Mouse (Mus musculus) lung, embryonic 14.5 days (tissue): Measurements from ENCODE around the gene Lmod2. TPM values are rescaled to one million over a fixed set of nuclear protein-coding genes. Genes with fewer than 3 reads are reported as not detected.

ENCODE experiments used
- ATAC-seq: fragments of 200-750 bp; cut with Nextera tagmentation; 2 replicates; pipeline ENCODE4 v1.8.0; 2017; ENCODE audit warnings: mild to moderate bottlenecking, moderate TSS enrichment, moderate library complexity; ENCODE audit not compliant: insufficient read depth
- DNase-seq: peaks from one replicate; pipeline ENCODE4 v3.0.0-alpha.2; 2015
- H3K27ac ChIP-seq: fragments of 300-500 bp; sonication (generic); 2 replicates; pipeline ENCODE4 v1.5.1; 2014; ENCODE audit warnings: low read depth, mild to moderate bottlenecking, moderate library complexity
- H3K27me3 ChIP-seq: fragments of 300-500 bp; sonication (generic); 2 replicates; pipeline ENCODE4 v1.6.1; 2014; ENCODE audit warnings: low read length, control low read depth; ENCODE audit not compliant: insufficient read depth
- H3K36me3 ChIP-seq: fragments of 300-500 bp; sonication (generic); 2 replicates; pipeline ENCODE4 v1.6.1; 2014; ENCODE audit warnings: control low read depth; ENCODE audit not compliant: insufficient read depth
- H3K4me1 ChIP-seq: fragments of 300-500 bp; sonication (generic); 2 replicates; pipeline ENCODE4 v1.6.1; 2014; ENCODE audit warnings: antibody characterized with exemption, control low read depth; ENCODE audit not compliant: insufficient read depth
- H3K4me2 ChIP-seq: fragments of 300-500 bp; sonication (generic); 2 replicates; pipeline ENCODE4 v1.6.1; 2014; ENCODE audit warnings: mild to moderate bottlenecking
- H3K4me3 ChIP-seq: fragments of 300-500 bp; sonication (generic); 2 replicates; pipeline ENCODE4 v1.5.1; 2014; ENCODE audit warnings: low read depth, low read length
- H3K9ac ChIP-seq: fragments of 300-500 bp; sonication (generic); 2 replicates; pipeline ENCODE4 v1.6.1; 2014
- H3K9me3 ChIP-seq: fragments of 300-500 bp; sonication (generic); 2 replicates; pipeline ENCODE4 v1.6.1; 2016; ENCODE audit warnings: low read depth, low read length, control low read depth
- CTCF ChIP-seq: IDR thresholded peaks from 2 replicates; pipeline ENCODE4 v1.5.1; 2016; ENCODE audit warnings: antibody characterized with exemption, low read depth
- WGBS: fragments of 180-500 bp; shearing (Covaris S2); extraction: QIAGEN DNeasy Blood & Tissue Kit; methylation state at CpG from one replicate; pipeline ENCODE4 v1.1.7; 2014; 5-methylcytosine and 5-hydroxymethylcytosine counted together
- polyA plus RNA-seq: library from polyadenylated mRNA; unstranded; fragments of >200 nt; fragmentation: Nextera tagmentation; extraction: Ambion mirVana; gene quantifications from 2 replicates; pipeline ENCODE4 v1.2.1, GENCODE M21; 2014

The Lmod2 gene
- polyA plus RNA-seq, 1 experiment from 2014 or later = 0.09 TPM

DNA sequence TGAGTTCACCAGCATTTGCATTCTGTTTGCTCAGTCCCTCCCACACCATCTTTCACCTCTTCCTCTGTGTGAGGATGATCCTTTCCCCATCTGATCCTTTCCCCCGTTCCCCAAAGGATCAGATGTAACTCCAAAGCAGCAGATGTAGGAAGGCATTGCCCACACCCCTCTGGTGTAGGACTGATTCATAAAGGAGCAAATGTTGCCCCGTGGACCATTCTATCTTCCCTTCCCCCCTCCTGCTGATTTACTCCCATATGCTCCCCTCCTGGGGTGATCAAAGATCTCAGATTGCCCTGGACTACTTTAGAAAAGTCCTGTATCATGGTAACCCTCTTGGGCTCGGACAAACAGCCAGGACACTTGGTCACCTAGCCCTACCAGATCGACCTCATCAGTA lies 3.2 kb downstream of the Lmod2 start:
- Histone ChIP-seq H3K36me3 (no peaks in the 10 kb centered on the region), H3K9ac (no peak overlapping the region), H3K4me2 (no peak overlapping the region), H3K4me3 (no peak overlapping the region), H3K27ac (no peak overlapping the region), H3K4me1 (no peaks in the 10 kb centered on the region), H3K27me3 (no peaks in the 10 kb centered on the region), H3K9me3 (no peaks in the 10 kb centered on the region)
- no peak for DNase-seq
- ATAC-seq = no peak
- TF ChIP-seq CTCF = no peak
- 72% methylated on average over 4 of the region's 4 CpGs for WGBS

DNA sequence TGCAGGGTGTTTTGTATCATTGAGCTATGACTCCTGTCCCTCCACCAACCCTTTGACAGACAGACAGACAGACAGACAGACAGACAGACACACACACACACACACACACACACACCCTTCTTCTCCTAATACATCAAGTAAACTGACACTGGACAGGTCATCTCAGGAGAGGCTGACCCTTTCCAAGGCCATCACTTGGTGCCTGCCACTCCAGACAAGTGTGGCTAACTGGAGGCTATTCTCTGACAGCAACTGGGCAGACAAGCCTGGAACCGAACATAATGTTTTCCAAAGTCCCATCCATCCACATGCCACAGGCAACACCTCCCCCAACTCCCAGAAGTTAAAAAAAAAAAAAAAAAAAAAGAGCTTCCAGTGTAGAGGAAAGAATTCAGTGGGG lies 4.1 kb downstream of the Lmod2 start:
- no peak overlapping the region for H3K4me2 ChIP-seq
- WGBS = 8% methylated on average over 1 of the region's 1 CpGs
- ATAC-seq (peak; percentile 39; the same call in 1 of the 2 replicates), DNase-seq (peak; percentile 11)
- TF ChIP-seq CTCF = no peak
- H3K9ac ChIP-seq = no peak overlapping the region
- H3K9me3 ChIP-seq = no peaks in the 10 kb centered on the region
- H3K27me3 ChIP-seq = no peaks in the 10 kb centered on the region
- no peaks in the 10 kb centered on the region for H3K4me1 ChIP-seq
- H3K36me3 ChIP-seq = no peaks in the 10 kb centered on the region
- no peak overlapping the region for H3K4me3 ChIP-seq
- H3K27ac ChIP-seq = no peak overlapping the region

DNA sequence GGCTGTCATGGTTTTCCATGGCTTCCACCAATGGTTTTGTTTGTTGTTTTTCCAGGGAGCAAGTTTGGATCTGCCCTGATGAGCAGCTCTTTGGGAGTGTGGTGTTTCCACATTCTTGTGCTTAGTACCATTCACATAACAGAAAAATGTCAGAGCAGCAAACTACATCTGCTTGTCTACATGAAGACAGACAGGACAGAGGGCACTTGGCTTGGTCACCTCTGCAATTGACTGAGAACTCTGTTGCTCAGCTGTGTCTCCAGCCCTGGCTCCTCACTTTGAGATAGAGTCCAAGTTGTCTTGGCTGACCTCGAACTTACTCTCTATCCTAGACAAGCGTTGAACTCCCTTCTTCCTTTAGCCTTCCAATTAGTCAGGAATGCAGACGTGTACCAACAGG lies 4.8 kb downstream of the Lmod2 start:
- no peaks in the 10 kb centered on the region for H3K36me3 ChIP-seq
- TF ChIP-seq CTCF = no peak
- no peaks in the 10 kb centered on the region for H3K9me3 ChIP-seq
- no peak for ATAC-seq
- H3K27ac ChIP-seq = no peak overlapping the region
- no peak overlapping the region for H3K4me2 ChIP-seq
- H3K27me3 ChIP-seq = no peaks in the 10 kb centered on the region
- WGBS = 75% methylated on average over 3 of the region's 3 CpGs
- H3K9ac ChIP-seq = no peak overlapping the region
- H3K4me1 ChIP-seq = no peaks in the 10 kb centered on the region
- H3K4me3 ChIP-seq = no peak overlapping the region
- no peak for DNase-seq

DNA sequence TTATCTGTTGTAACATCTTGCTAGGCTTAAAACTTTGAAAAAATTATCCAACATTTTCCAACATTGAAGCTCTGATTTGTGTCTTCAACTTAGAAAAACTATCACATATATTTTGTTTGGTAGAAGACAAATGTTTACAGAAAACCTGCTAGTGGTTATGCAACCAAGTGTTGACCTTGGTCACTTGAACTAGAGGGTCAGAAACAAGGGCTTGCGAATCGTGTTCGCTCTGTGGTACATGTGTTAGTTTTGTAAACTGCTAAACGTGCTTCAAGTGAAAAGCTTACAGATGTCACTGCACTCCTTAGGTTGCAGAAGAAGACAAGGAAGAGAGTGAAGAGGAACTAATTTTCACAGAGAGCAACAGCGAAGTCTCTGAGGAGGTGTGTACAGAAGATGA lies 5.4 kb downstream of the Lmod2 start:
- Histone ChIP-seq H3K27ac (no peak overlapping the region), H3K4me1 (no peaks in the 10 kb centered on the region), H3K27me3 (no peaks in the 10 kb centered on the region), H3K9me3 (no peaks in the 10 kb centered on the region), H3K36me3 (no peaks in the 10 kb centered on the region), H3K9ac (no peak overlapping the region), H3K4me2 (no peak overlapping the region), H3K4me3 (no peak overlapping the region)
- 57% methylated on average over 5 of the region's 5 CpGs for WGBS
- no peak for TF ChIP-seq CTCF
- ATAC-seq (no peak), DNase-seq (no peak)

DNA sequence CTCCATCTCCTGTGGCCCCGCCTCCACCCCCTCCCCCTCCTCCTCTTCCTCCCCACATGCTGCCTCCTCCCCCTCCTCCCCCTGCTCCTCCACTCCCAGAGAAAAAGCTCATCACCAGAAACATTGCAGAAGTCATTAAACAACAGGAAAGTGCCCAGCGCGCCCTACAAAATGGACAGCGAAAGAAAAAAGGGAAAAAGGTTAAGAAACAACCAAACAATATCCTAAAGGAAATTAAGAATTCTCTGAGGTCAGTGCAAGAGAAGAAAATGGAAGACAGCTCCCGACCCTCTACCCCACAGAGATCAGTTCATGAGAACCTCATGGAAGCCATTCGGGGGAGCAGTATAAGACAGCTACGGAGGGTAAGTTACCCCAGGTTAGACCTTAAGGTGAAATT lies 6.7 kb downstream of the Lmod2 start:
- TF ChIP-seq CTCF = no peak
- H3K9ac ChIP-seq = no peak overlapping the region
- ATAC-seq = no peak
- WGBS = 94% methylated on average over 7 of the region's 7 CpGs
- no peak for DNase-seq
- no peak overlapping the region for H3K27ac ChIP-seq
- H3K36me3 ChIP-seq = no peaks in the 10 kb centered on the region
- no peak overlapping the region for H3K4me3 ChIP-seq
- no peaks in the 10 kb centered on the region for H3K27me3 ChIP-seq
- H3K4me2 ChIP-seq = no peak overlapping the region
- no peaks in the 10 kb centered on the region for H3K9me3 ChIP-seq
- H3K4me1 ChIP-seq = no peaks in the 10 kb centered on the region

DNA sequence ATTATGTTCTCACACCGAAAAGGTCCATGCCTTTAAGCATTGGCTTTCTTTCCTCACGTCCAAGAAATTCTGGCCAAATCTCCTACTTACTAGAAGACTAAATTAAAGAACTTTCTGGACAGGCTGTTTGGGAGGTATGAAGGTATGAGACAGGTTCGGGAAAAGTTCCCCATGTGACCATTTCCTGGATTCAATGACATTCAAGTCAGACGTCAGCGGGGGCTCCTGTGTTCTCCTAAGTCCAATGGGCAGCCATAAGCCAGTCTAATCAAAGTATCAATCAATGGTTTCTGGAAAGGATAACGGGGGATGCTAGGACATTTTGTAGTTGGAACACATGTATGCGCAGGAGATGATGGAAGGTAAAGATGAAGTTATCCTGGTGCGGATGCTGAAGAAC lies 8.1 kb downstream of the Lmod2 start:
- Histone ChIP-seq H3K9ac (no peak overlapping the region), H3K4me3 (no peak overlapping the region), H3K27ac (no peak overlapping the region), H3K27me3 (no peaks in the 10 kb centered on the region), H3K36me3 (no peaks in the 10 kb centered on the region), H3K9me3 (no peaks in the 10 kb centered on the region), H3K4me2 (no peak overlapping the region), H3K4me1 (no peaks in the 10 kb centered on the region)
- DNase-seq (no peak), ATAC-seq (no peak)
- 92% methylated on average over 8 of the region's 8 CpGs for WGBS
- no peak for TF ChIP-seq CTCF

DNA sequence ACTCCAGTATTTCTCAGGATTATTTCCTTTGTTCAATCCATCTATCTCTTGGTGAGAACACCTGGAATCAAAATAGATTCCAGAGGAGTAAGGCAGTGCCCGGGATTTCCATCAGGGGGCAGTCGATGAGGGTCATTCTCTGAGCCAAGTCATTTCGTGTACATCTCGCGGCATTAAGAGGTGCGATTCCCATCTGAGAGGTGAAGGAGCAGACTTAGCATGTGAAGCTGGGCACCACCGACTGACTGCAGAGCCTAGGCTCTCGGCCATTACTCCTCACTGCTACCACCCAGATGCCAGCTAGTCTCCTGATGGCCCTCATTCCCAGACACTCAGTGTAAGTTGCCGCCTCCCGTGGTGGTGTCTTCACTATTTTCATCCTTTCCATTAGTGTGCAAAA lies 8.9 kb downstream of the Lmod2 start:
- H3K4me2 ChIP-seq = no peak overlapping the region
- H3K4me1 ChIP-seq = no peaks in the 10 kb centered on the region
- DNase-seq (no peak), ATAC-seq (no peak)
- TF ChIP-seq CTCF = no peak
- 69% methylated on average over 10 of the region's 10 CpGs for WGBS
- H3K27ac ChIP-seq = no peak overlapping the region
- no peaks in the 10 kb centered on the region for H3K36me3 ChIP-seq
- H3K9me3 ChIP-seq = no peaks in the 10 kb centered on the region
- H3K4me3 ChIP-seq = no peak overlapping the region
- no peaks in the 10 kb centered on the region for H3K27me3 ChIP-seq
- H3K9ac ChIP-seq = no peak overlapping the region

DNA sequence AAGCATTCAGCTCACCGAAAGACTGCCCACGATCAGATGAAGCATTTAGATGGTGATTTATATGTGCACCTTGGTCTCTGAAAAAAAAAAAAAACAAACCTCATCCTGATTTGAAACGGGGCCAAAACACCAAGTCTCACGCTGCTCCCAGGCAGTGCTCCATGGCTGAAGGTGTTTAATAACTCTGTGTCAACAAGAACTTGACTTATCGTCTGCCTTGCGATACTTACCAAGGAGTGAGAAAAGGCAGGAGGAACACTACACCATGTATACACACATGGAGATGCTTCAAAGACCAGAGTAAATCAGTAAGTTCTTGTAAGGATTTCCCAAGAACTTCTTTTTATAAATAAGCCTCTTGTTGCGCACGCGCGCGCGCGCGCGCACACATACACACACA lies 10.0 kb downstream of the Lmod2 start:
- Histone ChIP-seq H3K36me3 (no peaks in the 10 kb centered on the region; the same call in 1 of the 2 replicates), H3K4me2 (no peak overlapping the region), H3K9ac (no peak overlapping the region), H3K9me3 (no peaks in the 10 kb centered on the region), H3K4me1 (no peaks in the 10 kb centered on the region), H3K27ac (no peak overlapping the region), H3K27me3 (no peaks in the 10 kb centered on the region), H3K4me3 (no peak overlapping the region)
- 69% methylated on average over 15 of the region's 15 CpGs for WGBS
- ATAC-seq = peak; percentile 29; the same call in 1 of the 2 replicates
- no peak for TF ChIP-seq CTCF
- no peak for DNase-seq
